Mouse (Mus musculus): ENCODE data around the gene Plppr1. TPM values are rescaled to one million over a fixed set of nuclear protein-coding genes. Genes with fewer than 3 reads are reported as not detected.

The Plppr1 gene
- polyA plus RNA-seq, 1 experiment: not detected

GRCm38 (mm10) chr4:49223501-49223900 lies 164.4 kb downstream of the Plppr1 start:
- Histone ChIP-seq H3K79me2 (ENCODE audit: control insufficient read depth, insufficient read depth) (no peaks in the 10 kb centered on the region), H3ac (ENCODE audit: control insufficient read depth, insufficient read length) (no peak overlapping the region), H3K36me3 (ENCODE audit: control insufficient read depth, insufficient read depth) (no peaks in the 10 kb centered on the region), H3K4me3 (no peak overlapping the region), H3K4me2 (ENCODE audit: low read depth) (no peak overlapping the region), H3K27me3 (ENCODE audit: control insufficient read depth, insufficient read depth, insufficient read length) (no peaks in the 10 kb centered on the region)
- no peak for TF ChIP-seq MYOD1 (IDR thresholded peaks at IDR 0.05; ENCODE audit: control insufficient read depth in 1 of 3, insufficient read length in 2 of 3, low read depth in 2 of 3)

DNA sequence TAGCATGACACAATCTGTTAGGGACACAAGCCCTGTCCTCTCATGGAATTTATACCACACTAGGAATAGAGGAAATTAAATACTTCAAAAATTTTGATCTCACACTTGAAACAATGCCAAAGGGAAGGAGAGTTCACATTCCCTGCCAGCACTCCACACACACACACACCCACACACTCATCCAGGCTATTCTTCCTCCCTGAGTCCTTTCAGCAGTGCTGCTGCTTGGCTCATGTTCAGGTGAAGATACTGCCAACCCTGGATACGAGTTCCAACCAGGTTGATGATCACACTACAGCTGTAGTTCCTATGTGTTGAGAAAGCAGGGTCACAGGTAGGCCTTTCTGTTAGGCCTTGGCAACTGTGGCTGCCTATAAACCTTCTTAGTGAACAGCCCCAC lies 165.9 kb downstream of the Plppr1 start:
- H3K79me2 ChIP-seq (ENCODE audit: control insufficient read depth, insufficient read depth): no peaks in the 10 kb centered on the region
- no peaks in the 10 kb centered on the region for H3K36me3 ChIP-seq (ENCODE audit: control insufficient read depth, insufficient read depth)
- no peak overlapping the region for H3K4me3 ChIP-seq
- H3K27me3 ChIP-seq (ENCODE audit: control insufficient read depth, insufficient read depth, insufficient read length): no peaks in the 10 kb centered on the region
- H3ac ChIP-seq (ENCODE audit: control insufficient read depth, insufficient read length): no peak overlapping the region
- TF ChIP-seq MYOG (IDR thresholded peaks at IDR 0.05; ENCODE audit: control insufficient read depth in 1 of 3, insufficient read depth in 1 of 3, insufficient read length in 2 of 3, low read depth in 2 of 3) (no peak), SRF (IDR thresholded peaks at IDR 0.05; ENCODE audit: control insufficient read depth, insufficient read length, low read depth) (no peak), E2F4 (IDR thresholded peaks at IDR 0.05; ENCODE audit: insufficient read depth) (no peak), MYOD1 (IDR thresholded peaks at IDR 0.05; ENCODE audit: control insufficient read depth in 1 of 3, insufficient read length in 2 of 3, low read depth in 2 of 3) (no peak), TCF12 (IDR thresholded peaks at IDR 0.05; ENCODE audit: insufficient read depth, poor library complexity, severe bottlenecking) (no peak), POLR2AphosphoS2 (IDR thresholded peaks at IDR 0.05; ENCODE audit: insufficient read length, low read depth) (no peak), REST (IDR thresholded peaks at IDR 0.05; ENCODE audit: insufficient read depth, insufficient read length) (no peak), USF1 (IDR thresholded peaks at IDR 0.05; ENCODE audit: low read depth) (no peak), TCF3 (IDR thresholded peaks at IDR 0.05; ENCODE audit: insufficient read length, low read depth) (no peak), MAX (IDR thresholded peaks at IDR 0.05; ENCODE audit: low read depth) (no peak), CEBPB (IDR thresholded peaks at IDR 0.05; ENCODE audit: insufficient read depth, poor library complexity, severe bottlenecking) (no peak), POLR2A (IDR thresholded peaks at IDR 0.05; ENCODE audit: insufficient read length, low read depth) (no peak)
- H3K4me2 ChIP-seq (ENCODE audit: low read depth): no peak overlapping the region

- Histone ChIP-seq H3K27me3 (ENCODE audit: control insufficient read depth, insufficient read depth, insufficient read length) (no peaks in the 10 kb centered on the region), H3K36me3 (ENCODE audit: control insufficient read depth, insufficient read depth) (no peaks in the 10 kb centered on the region), H3ac (ENCODE audit: control insufficient read depth, insufficient read length) (no peak overlapping the region), H3K4me3 (no peak overlapping the region), H3K4me2 (ENCODE audit: low read depth) (no peak overlapping the region), H3K79me2 (ENCODE audit: control insufficient read depth, insufficient read depth) (no peaks in the 10 kb centered on the region)
- no peak for TF ChIP-seq POLR2A (IDR thresholded peaks at IDR 0.05; ENCODE audit: insufficient read length, low read depth)
- no peak for TF ChIP-seq SRF (IDR thresholded peaks at IDR 0.05; ENCODE audit: control insufficient read depth, insufficient read length, low read depth)
- TF ChIP-seq MYOG (IDR thresholded peaks at IDR 0.05; ENCODE audit: control insufficient read depth in 1 of 3, insufficient read depth in 1 of 3, insufficient read length in 2 of 3, low read depth in 2 of 3): no peak
- TF ChIP-seq MYOD1 (IDR thresholded peaks at IDR 0.05; ENCODE audit: control insufficient read depth in 1 of 3, insufficient read length in 2 of 3, low read depth in 2 of 3): no peak
- TF ChIP-seq TCF12 (IDR thresholded peaks at IDR 0.05; ENCODE audit: insufficient read depth, poor library complexity, severe bottlenecking): no peak
- no peak for TF ChIP-seq TCF3 (IDR thresholded peaks at IDR 0.05; ENCODE audit: insufficient read length, low read depth)
- no peak for TF ChIP-seq POLR2AphosphoS2 (IDR thresholded peaks at IDR 0.05; ENCODE audit: insufficient read length, low read depth)
- TF ChIP-seq CEBPB (IDR thresholded peaks at IDR 0.05; ENCODE audit: insufficient read depth, poor library complexity, severe bottlenecking): no peak
- no peak for TF ChIP-seq MAX (IDR thresholded peaks at IDR 0.05; ENCODE audit: low read depth)
- no peak for TF ChIP-seq USF1 (IDR thresholded peaks at IDR 0.05; ENCODE audit: low read depth)
- TF ChIP-seq REST (IDR thresholded peaks at IDR 0.05; ENCODE audit: insufficient read depth, insufficient read length): no peak
- no peak for TF ChIP-seq E2F4 (IDR thresholded peaks at IDR 0.05; ENCODE audit: insufficient read depth)
Measured at GRCm38 (mm10) chr4:49232206-49233031, 173.3 kb downstream of the Plppr1 start.

DNA sequence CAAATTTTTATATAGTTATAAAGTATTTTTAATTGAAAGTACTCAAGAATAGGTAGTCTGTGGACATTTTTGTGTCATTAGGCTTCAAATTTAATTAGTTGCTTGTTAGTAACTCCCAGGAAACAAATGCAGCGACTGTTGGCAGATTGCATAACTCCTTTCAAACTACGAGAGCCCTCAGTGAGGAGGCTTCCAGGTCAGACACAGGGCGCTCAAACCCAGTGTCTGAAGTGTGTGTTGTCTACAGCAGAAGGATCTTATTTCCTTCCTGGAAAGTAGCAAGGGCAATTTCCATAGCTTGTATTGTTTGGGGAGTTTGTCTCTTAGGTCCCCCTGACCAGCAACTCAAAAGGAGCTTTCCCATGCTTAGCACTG lies 173.9 kb downstream of the Plppr1 start:
- no peaks in the 10 kb centered on the region for H3K36me3 ChIP-seq (ENCODE audit: control insufficient read depth, insufficient read depth)
- no peak for TF ChIP-seq SRF (IDR thresholded peaks at IDR 0.05; ENCODE audit: control insufficient read depth, insufficient read length, low read depth)
- TF ChIP-seq CEBPB (IDR thresholded peaks at IDR 0.05; ENCODE audit: insufficient read depth, poor library complexity, severe bottlenecking): no peak
- no peak for TF ChIP-seq TCF12 (IDR thresholded peaks at IDR 0.05; ENCODE audit: insufficient read depth, poor library complexity, severe bottlenecking)
- no peak for TF ChIP-seq MAX (IDR thresholded peaks at IDR 0.05; ENCODE audit: low read depth)
- TF ChIP-seq POLR2AphosphoS2 (IDR thresholded peaks at IDR 0.05; ENCODE audit: insufficient read length, low read depth): no peak
- TF ChIP-seq POLR2A (IDR thresholded peaks at IDR 0.05; ENCODE audit: insufficient read length, low read depth): no peak
- TF ChIP-seq MYOG (IDR thresholded peaks at IDR 0.05; ENCODE audit: control insufficient read depth in 1 of 3, insufficient read depth in 1 of 3, insufficient read length in 2 of 3, low read depth in 2 of 3): no peak
- TF ChIP-seq MYOD1 (IDR thresholded peaks at IDR 0.05; ENCODE audit: control insufficient read depth in 1 of 3, insufficient read length in 2 of 3, low read depth in 2 of 3): no peak
- no peak for TF ChIP-seq E2F4 (IDR thresholded peaks at IDR 0.05; ENCODE audit: insufficient read depth)
- TF ChIP-seq TCF3 (IDR thresholded peaks at IDR 0.05; ENCODE audit: insufficient read length, low read depth): no peak
- TF ChIP-seq REST (IDR thresholded peaks at IDR 0.05; ENCODE audit: insufficient read depth, insufficient read length): no peak
- TF ChIP-seq USF1 (IDR thresholded peaks at IDR 0.05; ENCODE audit: low read depth): no peak
- no peak overlapping the region for H3K4me2 ChIP-seq (ENCODE audit: low read depth)
- no peaks in the 10 kb centered on the region for H3K79me2 ChIP-seq (ENCODE audit: control insufficient read depth, insufficient read depth)
- H3ac ChIP-seq (ENCODE audit: control insufficient read depth, insufficient read length): no peak overlapping the region
- no peaks in the 10 kb centered on the region for H3K27me3 ChIP-seq (ENCODE audit: control insufficient read depth, insufficient read depth, insufficient read length)
- no peak overlapping the region for H3K4me3 ChIP-seq
